Mouse (Mus musculus) Muller cell, postnatal 12 days (primary cell): Measurements from ENCODE around the gene Fgf12.

Experiments
- DNase-seq: peaks from one replicate; pipeline ENCODE4 v3.0.0-alpha.2; 2015; ENCODE audit errors: inconsistent ontology term

The Fgf12 gene

DNA sequence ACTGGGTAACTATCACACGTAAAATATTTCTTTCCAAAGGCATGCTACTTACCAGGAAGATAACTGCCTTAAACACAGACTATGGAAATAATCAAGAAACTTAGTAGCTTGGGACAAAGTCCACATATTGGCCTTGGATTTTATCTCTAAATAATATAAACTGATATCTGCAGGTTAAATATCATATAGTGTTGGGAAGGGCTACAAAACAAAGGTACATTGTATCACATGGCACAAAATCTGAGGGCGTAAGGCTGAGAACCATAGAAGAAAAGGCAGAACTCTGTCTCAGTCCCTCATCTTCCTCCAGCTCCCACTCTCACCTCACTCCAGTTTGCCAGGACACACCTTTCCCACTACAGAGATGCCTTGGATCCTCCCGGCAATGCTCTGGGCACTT lies 417.8 kb downstream of the Fgf12 start:
- no peak for DNase-seq

DNA sequence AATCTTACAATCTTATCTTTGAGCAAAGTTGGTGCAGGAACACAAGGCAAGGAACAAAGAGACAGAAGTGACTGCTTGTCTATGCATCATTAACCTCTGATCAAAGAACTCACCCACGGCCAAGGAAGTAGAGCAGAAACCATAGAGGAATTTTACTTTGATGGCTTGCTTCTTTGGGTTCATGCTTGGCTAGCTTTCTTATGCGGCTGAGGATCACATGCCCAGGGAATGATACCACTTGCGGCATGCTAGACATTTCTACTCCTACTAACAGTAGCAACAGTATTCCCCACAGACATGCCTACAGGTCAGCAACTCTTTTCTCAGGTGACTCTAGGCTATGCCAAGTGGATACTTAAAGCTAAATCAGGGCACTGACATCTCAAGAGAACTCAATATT lies 429.3 kb downstream of the Fgf12 start:
- DNase-seq: peak; percentile 78

- no peak for DNase-seq
Observed at GRCm38 (mm10) chr16:28311618-28312017, 441.2 kb downstream of the Fgf12 start.

- peak; percentile 16 for DNase-seq
Observed at GRCm38 (mm10) chr16:28303889-28304288, 449.0 kb downstream of the Fgf12 start.

DNA sequence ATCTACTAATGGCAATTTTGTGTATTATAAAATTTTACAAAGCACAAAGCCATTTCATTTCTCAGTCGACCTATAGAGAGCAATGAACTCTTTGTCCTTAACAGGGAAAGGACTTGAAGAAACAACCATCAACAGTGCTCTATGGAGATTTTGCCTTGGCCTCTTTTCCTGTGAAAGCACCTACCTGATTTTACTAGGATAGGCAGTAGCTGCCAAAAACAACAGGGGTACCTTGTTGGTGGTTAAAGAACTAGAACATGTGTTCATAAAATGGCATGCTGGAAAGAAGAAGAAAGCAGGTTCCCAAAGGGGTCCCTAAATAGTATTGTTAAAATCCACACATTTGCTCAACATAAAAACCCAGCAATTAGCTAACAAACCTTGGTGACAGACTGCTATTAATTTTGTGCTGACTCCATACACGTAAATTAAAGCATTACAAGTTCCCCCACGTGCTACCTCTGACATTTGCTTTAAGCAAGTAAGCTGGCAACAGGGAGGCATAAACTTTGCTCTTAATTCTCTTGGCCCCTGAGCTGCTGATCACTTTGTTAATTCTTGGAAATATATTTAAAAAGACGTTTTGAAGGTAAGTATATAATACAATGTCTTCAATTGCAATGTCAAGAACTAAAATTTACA lies 463.1 kb downstream of the Fgf12 start:
- no peak for DNase-seq

DNA sequence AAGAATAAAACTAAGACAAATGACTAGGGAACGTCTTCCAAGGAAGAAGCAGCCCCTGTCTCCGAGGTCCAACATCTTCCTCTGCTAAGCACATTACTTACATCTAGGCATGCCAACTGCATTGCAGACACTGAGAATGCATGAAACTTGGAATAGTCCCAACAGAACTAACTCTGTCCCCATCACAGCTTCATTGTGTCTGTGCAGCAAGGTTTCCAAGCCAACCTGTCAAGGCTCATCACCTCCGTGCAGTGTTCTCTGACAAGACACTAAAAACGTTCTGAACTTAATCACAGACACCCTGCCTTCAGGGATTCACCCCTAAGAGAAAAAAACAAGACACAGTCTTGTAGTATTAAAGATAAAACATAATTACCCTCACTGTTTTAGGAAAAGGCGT lies 495.0 kb downstream of the Fgf12 start:
- no peak for DNase-seq

GRCm38 (mm10) chr16:28254303-28254702 lies 498.6 kb downstream of the Fgf12 start:
- DNase-seq: no peak

GRCm38 (mm10) chr16:28251930-28252329 lies 500.9 kb downstream of the Fgf12 start:
- no peak for DNase-seq

- DNase-seq: no peak
Observed at GRCm38 (mm10) chr16:28242867-28243649, 509.8 kb downstream of the Fgf12 start.

- no peak for DNase-seq
Observed at GRCm38 (mm10) chr16:28239382-28239781, 513.5 kb downstream of the Fgf12 start.

- DNase-seq: peak; percentile 72
Observed at GRCm38 (mm10) chr16:28238019-28238868, 514.6 kb downstream of the Fgf12 start.

GRCm38 (mm10) chr16:28215930-28216329 lies 536.9 kb downstream of the Fgf12 start:
- DNase-seq: no peak

GRCm38 (mm10) chr16:28212411-28212810 lies 540.5 kb downstream of the Fgf12 start:
- DNase-seq: no peak

GRCm38 (mm10) chr16:28156443-28156842 lies 596.4 kb downstream of the Fgf12 start:
- peak; percentile 85 for DNase-seq

GRCm38 (mm10) chr16:28140972-28141371 lies 611.9 kb downstream of the Fgf12 start:
- DNase-seq: no peak

DNA sequence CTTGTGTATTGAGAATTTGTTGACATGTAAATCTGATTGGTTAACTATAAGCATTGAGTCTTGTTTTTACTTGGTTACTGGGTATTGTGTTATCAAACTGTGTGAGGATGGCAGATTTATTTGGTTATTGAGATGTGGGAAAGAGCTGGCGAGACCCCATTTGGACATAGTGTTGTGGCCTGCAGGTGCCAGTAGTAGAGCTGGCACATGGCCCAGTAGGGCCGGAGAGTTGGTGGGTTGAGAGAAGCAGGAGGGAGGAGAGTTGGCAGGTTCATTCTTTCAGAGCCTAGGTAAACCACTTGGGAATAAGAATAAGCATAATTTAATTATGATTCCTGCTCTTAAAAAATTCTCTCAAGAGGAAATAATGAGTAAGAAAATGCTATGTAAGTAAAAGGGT lies 625.9 kb downstream of the Fgf12 start:
- DNase-seq: no peak
